In the genomic region with DNA sequence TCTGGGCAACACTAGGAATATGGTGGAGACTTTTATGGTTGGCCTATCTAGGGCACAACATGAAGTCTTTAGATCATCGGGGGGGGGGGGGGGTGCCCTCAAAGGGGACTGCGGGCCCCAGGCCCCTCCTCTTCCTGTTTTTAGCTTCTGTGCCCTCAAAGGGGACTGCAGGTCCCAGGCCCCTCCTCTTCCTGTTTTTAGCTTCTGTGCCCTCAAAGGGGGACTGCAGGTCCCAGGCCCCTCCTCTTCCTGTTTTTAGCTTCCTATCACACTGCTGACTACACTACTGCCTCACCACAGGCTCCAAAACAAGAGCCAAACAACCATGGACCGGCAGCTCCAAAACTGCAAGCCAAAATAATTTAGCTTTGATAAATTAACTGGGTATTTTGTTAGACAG, we compare ENCODE assay signal across 28 mouse cellular contexts. TPM values are rescaled to one million over a fixed set of nuclear protein-coding genes. Genes with fewer than 3 reads are reported as not detected.
A peak's percentile ranks its signal among the peaks of the same experiment; 100 is the strongest.
DNase-seq lines count a peak whose midpoint lies in the region; ATAC-seq and TF ChIP-seq lines count a peak whose summit lies in the region.
"Had no signal": no experiment of that assay in that cellular context is flagged by ENCODE, and none has a peak within 500 bp of the region (broad histone marks: within the 10 kb centered on the region; RNA-seq: fewer than 3 reads in every experiment).

No protein-coding gene starts in this region.

- no peak for TF ChIP-seq EP300 in ES-Bruce4 (IDR thresholded peaks at IDR 0.05; ENCODE audit: insufficient read depth, low read depth, low read length)

- H3K4me1 ChIP-seq in ES-Bruce4 (ENCODE audit: control insufficient read depth, insufficient read depth, low read length): peaks cover 10% of the 10 kb centered on the region
- no peaks in the 10 kb centered on the region for H3K4me1 ChIP-seq in liver, embryonic 11.5 days (replicated peaks; ENCODE audit: control insufficient read depth, insufficient read depth, low read length)
- H3K4me1 ChIP-seq: embryonic facial prominence, embryonic 15.5 days; heart, embryonic 12.5 days; kidney, embryonic 15.5 days; neural tube, embryonic 12.5 days had no signal

- no peak overlapping the region for H3K4me2 ChIP-seq in liver, embryonic 11.5 days
- H3K4me2 ChIP-seq: embryonic facial prominence, embryonic 15.5 days; heart, embryonic 12.5 days; kidney, embryonic 15.5 days; midbrain, embryonic 13.5 days; neural tube, embryonic 12.5 days had no signal

- no peaks in the 10 kb centered on the region for H3K36me3 ChIP-seq in ES-Bruce4 (ENCODE audit: control insufficient read depth, insufficient read depth, low read length, poor library complexity, severe bottlenecking)
- H3K36me3 ChIP-seq in liver, embryonic 11.5 days (ENCODE audit: control insufficient read depth, insufficient read depth, low read length): no peaks in the 10 kb centered on the region
- H3K36me3 ChIP-seq: embryonic facial prominence, embryonic 15.5 days; heart, embryonic 12.5 days; kidney, embryonic 15.5 days; midbrain, embryonic 13.5 days; neural tube, embryonic 12.5 days had no signal

- H3K4me3 ChIP-seq in ES-Bruce4 (ENCODE audit: low read depth, low read length): peak overlapping the region; percentile 80; the same call in 1 of the 2 replicates
- no peak overlapping the region for H3K4me3 ChIP-seq in liver, embryonic 11.5 days (ENCODE audit: low read depth, low read length)
- H3K4me3 ChIP-seq: embryonic facial prominence, embryonic 15.5 days; heart, embryonic 12.5 days; kidney, embryonic 15.5 days; midbrain, embryonic 13.5 days; neural tube, embryonic 12.5 days had no signal

- H3K9ac ChIP-seq in ES-Bruce4 (ENCODE audit: low read depth, poor library complexity, severe bottlenecking): peak overlapping the region; percentile 40
- no peak overlapping the region for H3K9ac ChIP-seq in liver, embryonic 11.5 days (ENCODE audit: low read depth, low read length)
- H3K9ac ChIP-seq: embryonic facial prominence, embryonic 15.5 days; heart, embryonic 12.5 days; kidney, embryonic 15.5 days; midbrain, embryonic 13.5 days; neural tube, embryonic 12.5 days had no signal

- ATAC-seq in hematopoietic stem cell, adult 5-6 weeks (replicated peaks in 1 of 2; ENCODE audit: insufficient read depth in 1 of 2, low FRiP score in 2 of 2, low TSS enrichment in 1 of 2, low read depth in 1 of 2, poor library complexity in 2 of 2, severe bottlenecking in 2 of 2): peak; percentile 48 to 65; a peak in 2 of 4 replicates
- no peak for ATAC-seq in liver, embryonic 11.5 days (replicated peaks; ENCODE audit: low FRiP score)
- ATAC-seq: forebrain, embryonic 14.5 days; intestine, postnatal 0 days; lung, postnatal 0 days; midbrain, embryonic 13.5 days had no signal

- no peak for TF ChIP-seq CTCF in ES-Bruce4 (IDR thresholded peaks at IDR 0.05; ENCODE audit: low read depth, low read length)

- H3K27me3 ChIP-seq in ES-Bruce4 (ENCODE audit: control insufficient read depth, insufficient read depth, low read length, poor library complexity, severe bottlenecking): no peaks in the 10 kb centered on the region
- no peaks in the 10 kb centered on the region for H3K27me3 ChIP-seq in liver, embryonic 11.5 days (replicated peaks; ENCODE audit: control insufficient read depth, insufficient read depth, low read length)
- H3K27me3 ChIP-seq: embryonic facial prominence, embryonic 15.5 days; heart, embryonic 12.5 days; kidney, embryonic 15.5 days; midbrain, embryonic 13.5 days; neural tube, embryonic 12.5 days had no signal

- DNase-seq in 416B (ENCODE audit: low read depth) (peak; percentile 49), R1 (ENCODE audit: low read depth, low spot score) (peak; percentile 90)
- DNase-seq in c-Kit-positive CD71-positive TER-119-positive erythroid progenitor cells, embryonic 14.5 days (ENCODE audit: low spot score): no peak
- no peak for DNase-seq in testis, postnatal 14 days (ENCODE audit: low spot score)
- DNase-seq in liver, embryonic 11.5 days (ENCODE audit: low spot score): no peak
- no peak for DNase-seq in urinary bladder, adult 2 months (ENCODE audit: low spot score)
- DNase-seq: adrenal gland, postnatal 36 days; cerebellum, adult 11-12 months; cerebellum, postnatal 25 days; gastrocnemius, postnatal 10 days; heart, adult 11 months; heart, postnatal 10 days; kidney, postnatal 4 days; liver; retina, postnatal 1 day; right cerebral cortex, postnatal 25 days; spleen, adult 18-20 months; thymus, postnatal 36 days had no signal

- H3K9me3 ChIP-seq in ES-Bruce4 (replicated peaks; ENCODE audit: control insufficient read depth, insufficient read depth, low read length, poor library complexity, severe bottlenecking): no peaks in the 10 kb centered on the region
- H3K9me3 ChIP-seq in liver, embryonic 11.5 days (ENCODE audit: control insufficient read depth, low read length): no peaks in the 10 kb centered on the region
- H3K9me3 ChIP-seq: embryonic facial prominence, embryonic 15.5 days; midbrain, embryonic 13.5 days; neural tube, embryonic 12.5 days had no signal

- peak overlapping the region; percentile 25; the same call in 1 of the 2 replicates for H3K27ac ChIP-seq in ES-Bruce4 (ENCODE audit: insufficient read depth, low read length)
- H3K27ac ChIP-seq in liver, embryonic 11.5 days (ENCODE audit: low read depth, low read length): no peak overlapping the region
- H3K27ac ChIP-seq: embryonic facial prominence, embryonic 15.5 days; kidney, embryonic 15.5 days; midbrain, embryonic 13.5 days; neural tube, embryonic 12.5 days had no signal

- no peak for TF ChIP-seq POLR2A in ES-Bruce4 (IDR thresholded peaks at IDR 0.05; ENCODE audit: insufficient read depth, low read length)

- 76% methylated on average over 3 of the region's 3 CpGs for WGBS in liver, embryonic 11.5 days

RNA-seq across cellular contexts. Expression of a gene that starts 33.8 kb away (rescaled TPM):
- polyA plus RNA-seq in ES-Bruce4 (2011; ENCODE audit: insufficient read depth, insufficient read length, low read depth, missing spikeins): 18.4 and 21.9 TPM in 2 replicates
- 5.4 and 5.8 TPM in 2 replicates for total RNA-seq in hematopoietic stem cell, adult 5-6 weeks (2017)
- polyA plus RNA-seq in liver, embryonic 11.5 days (2014; fragmentation: Nextera tagmentation; extraction: Ambion mirVana): 10.1 and 10.5 TPM in 2 replicates
- polyA plus RNA-seq in urinary bladder, adult 2 months (2012; rRNA removed): 10.7 and 11.4 TPM in 2 replicates

RNA-seq across cellular contexts. Expression of a gene that starts 59.3 kb away (rescaled TPM):
- 66.1 and 75.1 TPM in 2 replicates for polyA plus RNA-seq in ES-Bruce4 (2011; ENCODE audit: insufficient read depth, insufficient read length, low read depth, missing spikeins)
- 1.5 and 3.8 TPM in 2 replicates for total RNA-seq in hematopoietic stem cell, adult 5-6 weeks (2017)
- polyA plus RNA-seq in liver, embryonic 11.5 days (2014; fragmentation: Nextera tagmentation; extraction: Ambion mirVana): 19.4 and 21.1 TPM in 2 replicates
- 13.5 and 15.6 TPM in 2 replicates for polyA plus RNA-seq in urinary bladder, adult 2 months (2012; rRNA removed)

Comparison
In these comparisons a context has a peak if more than half of its experiments do, and no peak if none do; other contexts are left out.
1. DNase-seq: peak in 416B (single experiment) and R1 (single experiment); none in c-Kit-positive CD71-positive TER-119-positive erythroid progenitor cells, embryonic 14.5 days (single experiment), testis, postnatal 14 days (single experiment), liver, embryonic 11.5 days (single experiment) and urinary bladder, adult 2 months (single experiment).